Mouse (Mus musculus) frontal cortex, postnatal 36 days (tissue): Measurements from ENCODE around the gene Cd209g.
"Not testable (repeated sequence)": the region's sequence is repeated elsewhere in the genome, so short reads cannot be mapped to it uniquely, and the experiment has no call there.

Source experiments
- DNase-seq, 2 experiments: peaks; one replicate each; pipeline ENCODE4 v3.0.0; 2022; ENCODE audit warnings: low spot score in 2 of 2

Gene Cd209g

DNA sequence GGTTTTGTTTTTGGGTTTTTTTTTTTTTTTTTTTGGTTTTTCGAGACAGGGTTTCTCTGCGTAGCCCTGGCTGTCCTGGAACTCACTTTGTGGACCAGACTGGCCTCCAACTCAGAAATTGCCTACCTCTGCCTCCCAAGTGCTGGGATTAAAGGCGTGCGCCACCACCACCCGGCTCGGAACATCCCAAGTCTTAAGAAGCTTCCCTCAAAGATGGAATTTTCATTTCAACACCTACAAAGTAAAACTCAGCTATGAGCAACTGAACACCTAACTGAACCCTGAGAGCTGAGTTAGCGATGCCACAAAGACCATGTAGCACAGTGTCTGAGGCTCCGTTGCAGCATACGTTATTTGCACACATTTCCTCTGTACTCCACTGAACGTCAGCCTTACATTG lies at the start of gene Cd209g:
Cd209g (plus strand) TSS at position 301 of the 400 bp plus-strand sequence.
- no peak for DNase-seq

GRCm38 (mm10) chr8:4087180-4087722 lies 46.6 kb upstream of the Cd209g start:
- not testable (repeated sequence) for DNase-seq

GRCm38 (mm10) chr8:4088514-4088913 lies 45.4 kb upstream of the Cd209g start:
- DNase-seq = not testable (repeated sequence)

DNA sequence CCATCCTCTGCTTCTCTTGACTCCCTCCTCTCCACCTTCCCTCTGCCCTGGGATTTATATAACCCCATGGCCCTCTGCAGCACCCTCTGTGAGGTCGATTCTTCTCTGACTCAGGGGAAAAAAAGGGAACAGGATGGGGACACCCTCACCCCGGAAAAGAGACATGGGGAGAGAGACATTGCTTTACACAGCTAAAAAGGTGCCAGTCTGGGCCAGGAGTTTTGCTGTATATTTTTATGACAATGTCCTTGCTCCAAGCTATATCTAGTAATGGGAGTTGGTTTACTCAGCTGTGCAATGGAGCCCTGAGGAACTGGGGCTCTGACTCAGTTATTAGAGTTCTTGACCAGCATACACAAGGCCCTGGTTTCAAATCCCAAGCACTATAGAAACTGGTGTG lies 28.2 kb upstream of the Cd209g start, which contains the start of gene Cd209f:
Cd209f (minus strand) TSS at position 101 of the 400 bp plus-strand sequence.
- DNase-seq = not testable (repeated sequence)

DNA sequence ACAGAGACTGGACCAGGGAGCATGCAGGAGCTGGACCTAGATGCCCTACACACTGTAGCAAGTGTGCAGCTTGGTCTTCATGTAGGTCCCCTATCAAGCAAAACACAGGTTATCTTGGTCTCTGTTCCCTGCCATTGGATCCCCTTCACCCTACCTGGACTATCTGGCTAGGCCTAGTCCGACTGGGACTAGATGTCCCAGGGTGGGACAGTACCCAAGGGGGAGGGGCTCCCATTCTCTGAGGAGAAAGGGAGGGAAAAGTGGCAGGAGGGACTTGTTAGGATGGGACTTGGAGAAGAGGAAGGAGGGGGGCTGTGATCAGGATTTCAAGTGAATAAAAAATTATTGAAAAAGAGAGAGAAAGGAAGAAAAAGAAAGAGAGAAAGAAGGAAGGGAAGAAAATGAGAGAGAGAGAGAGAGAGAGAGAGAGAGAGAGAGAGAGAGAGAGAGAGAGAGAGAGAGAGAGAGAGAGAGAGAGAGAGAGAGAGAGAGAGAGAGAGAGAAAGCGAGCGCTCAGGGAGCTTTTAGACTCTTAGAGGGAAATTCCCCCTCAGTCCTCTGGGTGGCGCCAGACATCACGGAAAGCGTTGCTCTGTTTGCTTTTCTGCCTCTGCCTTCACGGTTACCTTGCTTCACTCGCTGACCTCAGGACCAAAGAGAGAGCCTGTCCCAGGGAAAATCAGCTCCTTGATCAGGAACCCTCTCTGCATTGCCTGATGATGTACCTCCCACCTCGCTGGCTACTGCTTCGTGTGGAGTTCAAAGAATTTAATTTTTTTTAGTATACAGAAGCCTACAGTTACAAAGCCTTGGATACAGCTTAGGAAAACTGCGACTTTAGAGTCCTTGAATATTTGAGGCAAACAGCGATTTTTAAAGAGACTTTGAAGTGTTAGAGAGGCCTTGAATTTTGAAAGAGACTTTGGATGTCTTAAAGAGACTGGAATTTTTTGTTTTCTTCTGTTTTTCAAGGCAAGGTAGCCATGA lies 6.1 kb downstream of the Cd209g start:
- peak; percentile 73 to 80 for DNase-seq

GRCm38 (mm10) chr8:4141721-4142120 lies 7.8 kb downstream of the Cd209g start:
- DNase-seq = no peak

GRCm38 (mm10) chr8:4147272-4147671 lies 13.4 kb downstream of the Cd209g start:
- no peak for DNase-seq

- DNase-seq = no peak
Observed at GRCm38 (mm10) chr8:4154878-4155277, 21.0 kb downstream of the Cd209g start.

GRCm38 (mm10) chr8:4162786-4163185 lies 28.9 kb downstream of the Cd209g start:
- no peak for DNase-seq

- DNase-seq = no peak
Observed at GRCm38 (mm10) chr8:4165176-4165851, 31.4 kb downstream of the Cd209g start.

GRCm38 (mm10) chr8:4165852-4166751 lies 32.2 kb downstream of the Cd209g start, which contains the start of gene Evi5l:
Evi5l (plus strand) TSS chr8:4166567.
- peak; percentile 99 for DNase-seq

GRCm38 (mm10) chr8:4166881-4167525 lies 33.1 kb downstream of the Cd209g start:
- no peak for DNase-seq

DNA sequence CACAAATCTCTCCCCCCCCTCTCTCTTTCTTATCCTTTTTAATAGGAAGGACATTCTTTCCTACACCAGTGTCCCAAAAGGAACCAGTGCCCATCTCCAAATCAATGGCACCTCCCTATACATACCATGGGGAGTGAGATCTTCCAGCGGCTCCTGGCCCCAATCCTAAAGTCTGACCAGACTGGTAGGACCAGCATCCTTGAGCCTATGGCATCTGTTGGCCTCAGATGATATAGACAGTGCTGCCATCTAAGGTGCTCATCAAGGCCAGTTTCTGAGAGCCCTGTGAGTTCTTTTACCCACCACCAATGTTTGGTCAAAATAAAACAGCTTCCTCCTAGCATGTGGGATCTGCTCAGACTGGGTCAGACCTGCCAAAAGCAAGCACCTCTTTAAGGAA lies 34.0 kb downstream of the Cd209g start:
- DNase-seq = no peak

GRCm38 (mm10) chr8:4172486-4172885 lies 38.6 kb downstream of the Cd209g start:
- DNase-seq = no peak

GRCm38 (mm10) chr8:4174018-4174417 lies 40.1 kb downstream of the Cd209g start:
- no peak for DNase-seq

- DNase-seq = no peak
Observed at GRCm38 (mm10) chr8:4183409-4183808, 49.5 kb downstream of the Cd209g start.

DNA sequence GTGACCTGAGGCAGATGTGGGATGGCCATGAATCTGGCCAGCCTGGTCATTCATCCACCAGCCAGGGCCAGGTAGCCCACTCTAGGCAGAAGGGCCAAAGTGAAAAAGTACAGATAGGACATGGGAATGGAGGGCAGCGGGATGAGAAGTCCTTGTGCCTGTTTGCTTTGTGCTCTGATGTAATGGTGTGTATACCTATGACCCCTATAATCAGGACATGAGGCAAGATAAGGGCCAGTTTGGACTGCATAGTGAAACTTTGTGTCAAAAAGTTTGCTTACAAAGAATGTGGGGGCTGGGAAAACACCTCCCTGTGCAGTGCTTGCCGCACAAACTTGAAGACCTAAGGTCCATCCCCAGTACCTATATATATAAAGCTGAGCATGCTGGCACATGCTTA lies 52.3 kb downstream of the Cd209g start:
- DNase-seq = no peak
